Mouse (Mus musculus) stomach, postnatal 0 days (tissue): Measurements from ENCODE around the gene D17Wsu92e.

Experiments
- CTCF ChIP-seq: IDR thresholded peaks from 2 replicates; pipeline ENCODE4 v1.5.1; 2016; ENCODE audit warnings: antibody characterized with exemption, low read depth, mild to moderate bottlenecking, moderate library complexity
- EP300 ChIP-seq: optimal IDR thresholded peaks from 2 replicates; pipeline ENCODE3; 2016; ENCODE audit warnings: antibody characterized with exemption

DNA sequence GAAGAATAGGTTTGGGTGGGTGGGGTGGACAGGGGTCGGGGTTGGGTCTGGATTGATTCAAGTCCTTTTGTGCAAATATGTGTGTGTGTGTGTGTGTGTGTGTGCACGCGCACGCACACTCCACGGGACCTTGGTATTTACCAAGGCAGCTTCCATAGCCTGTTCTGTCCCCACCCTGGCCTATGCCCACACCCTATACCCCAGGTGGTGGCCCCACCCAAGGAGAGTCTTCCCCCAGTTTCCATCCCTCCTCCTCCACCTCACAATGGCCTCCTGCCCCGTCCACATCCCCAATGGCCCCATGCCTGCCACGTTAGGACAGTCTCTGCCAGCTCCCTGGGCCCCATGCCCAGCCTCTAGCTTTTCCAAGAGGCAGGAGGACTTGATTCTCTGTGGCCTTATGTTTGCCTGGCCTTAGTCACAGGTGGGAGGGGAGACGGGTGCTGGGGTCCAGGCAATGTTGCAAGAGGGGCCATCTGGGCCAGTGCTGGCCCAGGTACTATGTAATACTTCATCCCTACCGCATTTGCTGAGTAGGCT is 99.3 kb downstream of the D17Wsu92e start:
- TF ChIP-seq CTCF: no peak
- no peak for TF ChIP-seq EP300
